Mouse (Mus musculus) heart, embryonic 15.5 days (tissue): ENCODE measurements at regions not wholly inside any gene's neighbourhood (a gene's known extent, or its start where the extent isn't known, plus 50 kb on each side); places are given as distances from the start of the nearest gene placed in this dataset.

Experiments used
- ATAC-seq: fragments of 200-750 bp; cut with Nextera tagmentation; replicated peaks from 2 replicates; pipeline ENCODE4 v1.8.0; 2017; ENCODE audit warnings: low read depth, moderate TSS enrichment; ENCODE audit not compliant: insufficient number of reproducible peaks, insufficient read depth, low FRiP score
- H3K27ac ChIP-seq: fragments of 300-500 bp; sonication (generic); 2 replicates; pipeline ENCODE4 v1.5.1; 2015; ENCODE audit warnings: mild to moderate bottlenecking, inconsistent platforms
- H3K27me3 ChIP-seq: fragments of 300-500 bp; sonication (generic); 2 replicates; pipeline ENCODE4 v1.6.1; 2015; ENCODE audit warnings: inconsistent platforms
- H3K36me3 ChIP-seq: fragments of 300-500 bp; sonication (generic); 2 replicates; pipeline ENCODE4 v1.6.1; 2015; ENCODE audit warnings: mild to moderate bottlenecking, inconsistent platforms
- H3K4me1 ChIP-seq: fragments of 300-500 bp; sonication (generic); replicated peaks from 2 replicates; pipeline ENCODE4 v1.6.1; 2015; ENCODE audit warnings: inconsistent platforms
- H3K4me2 ChIP-seq: fragments of 300-500 bp; sonication (generic); 2 replicates; pipeline ENCODE4 v1.6.1; 2015; ENCODE audit warnings: inconsistent platforms, mild to moderate bottlenecking, moderate library complexity
- H3K4me3 ChIP-seq: fragments of 300-500 bp; sonication (generic); 2 replicates; pipeline ENCODE4 v1.5.1; 2015; ENCODE audit warnings: mild to moderate bottlenecking, inconsistent platforms
- H3K9ac ChIP-seq: fragments of 300-500 bp; sonication (generic); 2 replicates; pipeline ENCODE4 v1.6.1; 2015; ENCODE audit warnings: mild to moderate bottlenecking, inconsistent platforms
- H3K9me3 ChIP-seq: fragments of 300-500 bp; sonication (generic); replicated peaks from 2 replicates; pipeline ENCODE4 v1.6.1; 2016; ENCODE audit warnings: inconsistent platforms
- WGBS: fragments of 180-500 bp; shearing (Covaris S2); methylation state at CpG from one replicate; pipeline ENCODE4 v1.1.7; 2015; ENCODE audit warnings: mixed read lengths; 5-methylcytosine and 5-hydroxymethylcytosine counted together

GRCm38 (mm10) chr8:116223235-116223634, 281.5 kb upstream of the Dynlrb2 start:
- H3K27me3 ChIP-seq: no peaks in the 10 kb centered on the region
- H3K4me2 ChIP-seq: no peak overlapping the region
- WGBS: 94% methylated on average over 2 of the region's 2 CpGs
- no peaks in the 10 kb centered on the region for H3K4me1 ChIP-seq
- no peaks in the 10 kb centered on the region for H3K36me3 ChIP-seq
- no peak overlapping the region for H3K4me3 ChIP-seq
- H3K9ac ChIP-seq: no peak overlapping the region
- H3K27ac ChIP-seq: no peak overlapping the region
- no peak for ATAC-seq
- no peaks in the 10 kb centered on the region for H3K9me3 ChIP-seq

GRCm38 (mm10) chr8:116215909-116216308, 288.9 kb upstream of the Dynlrb2 start:
- Histone ChIP-seq H3K27ac (no peak overlapping the region), H3K27me3 (no peaks in the 10 kb centered on the region), H3K9ac (no peak overlapping the region), H3K4me1 (0 out of 2 replicates have a peak, but pooled peaks cover 2% of the 10 kb centered on the region), H3K36me3 (no peaks in the 10 kb centered on the region), H3K4me3 (no peak overlapping the region), H3K4me2 (no peak overlapping the region), H3K9me3 (no peaks in the 10 kb centered on the region)
- no peak for ATAC-seq
- 75% methylated on average over 5 of the region's 5 CpGs for WGBS

- ATAC-seq: no peak
- Histone ChIP-seq H3K4me1 (0 out of 2 replicates have a peak, but pooled peaks cover 2% of the 10 kb centered on the region), H3K36me3 (no peaks in the 10 kb centered on the region), H3K27ac (no peak overlapping the region), H3K4me2 (no peak overlapping the region), H3K9ac (no peak overlapping the region), H3K4me3 (no peak overlapping the region), H3K27me3 (no peaks in the 10 kb centered on the region), H3K9me3 (no peaks in the 10 kb centered on the region)
- 37% methylated on average over 5 of the region's 5 CpGs for WGBS
Observed at GRCm38 (mm10) chr8:116215286-116215860, 289.4 kb upstream of the Dynlrb2 start.

DNA sequence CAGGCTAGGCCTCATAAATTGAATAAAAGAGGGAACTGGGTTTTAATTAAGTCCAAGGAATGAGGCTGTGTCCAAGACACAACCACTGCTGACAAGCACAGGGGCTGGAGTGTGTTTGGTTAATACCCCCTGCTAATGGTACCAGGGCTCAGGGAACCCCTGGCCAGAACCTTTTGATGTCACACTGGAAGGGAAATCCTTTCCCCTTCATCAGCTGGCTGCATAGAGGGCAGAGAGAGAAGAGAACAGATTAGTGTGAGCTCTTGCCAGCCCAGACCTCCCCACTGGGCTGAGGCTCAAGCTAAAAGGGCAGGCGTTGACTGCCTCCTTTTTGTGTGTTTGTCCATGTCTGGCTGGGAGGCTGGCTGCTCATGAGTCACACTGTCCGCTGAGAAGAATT, 301.1 kb upstream of the Dynlrb2 start:
- Histone ChIP-seq H3K4me3 (no peak overlapping the region), H3K4me2 (no peak overlapping the region), H3K27ac (no peak overlapping the region), H3K9ac (no peak overlapping the region), H3K4me1 (no peaks in the 10 kb centered on the region), H3K36me3 (no peaks in the 10 kb centered on the region), H3K27me3 (no peaks in the 10 kb centered on the region), H3K9me3 (no peaks in the 10 kb centered on the region)
- ATAC-seq: no peak
- 54% methylated on average over 2 of the region's 2 CpGs for WGBS

GRCm38 (mm10) chr8:116200459-116200999, 304.2 kb upstream of the Dynlrb2 start:
- Histone ChIP-seq H3K36me3 (no peaks in the 10 kb centered on the region), H3K4me1 (no peaks in the 10 kb centered on the region), H3K4me3 (no peak overlapping the region), H3K27me3 (no peaks in the 10 kb centered on the region), H3K9ac (no peak overlapping the region), H3K4me2 (no peak overlapping the region), H3K9me3 (no peaks in the 10 kb centered on the region), H3K27ac (no peak overlapping the region)
- WGBS: 73% methylated on average over 11 of the region's 11 CpGs
- ATAC-seq: no peak

DNA sequence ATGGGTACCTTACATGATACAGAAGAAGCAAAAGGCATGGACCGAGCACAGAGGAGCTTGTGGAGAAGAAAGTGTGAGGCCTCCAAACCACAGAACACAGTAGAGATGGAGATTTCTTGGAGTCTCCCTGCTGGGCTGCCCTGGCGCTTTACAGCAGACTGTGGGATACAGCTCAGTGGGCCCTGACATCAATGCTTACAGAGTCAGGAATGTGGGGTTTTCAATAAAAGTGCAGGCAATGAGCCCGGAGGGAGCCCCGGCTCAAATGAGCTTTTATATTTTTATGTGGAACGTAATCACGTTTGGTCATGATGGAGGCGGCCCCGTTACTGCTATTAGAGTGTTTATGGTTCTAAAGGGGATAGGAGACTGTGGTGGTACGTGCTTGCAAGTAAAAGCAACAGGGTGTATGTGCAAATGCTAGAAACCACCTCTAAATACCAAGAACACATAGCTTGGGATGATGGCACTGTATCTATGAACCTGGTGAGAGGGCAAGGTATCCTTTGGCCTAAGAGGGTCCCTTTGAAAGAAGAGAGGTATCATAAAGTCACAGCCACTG, 308.1 kb upstream of the Dynlrb2 start:
- Histone ChIP-seq H3K27me3 (no peaks in the 10 kb centered on the region), H3K9me3 (no peaks in the 10 kb centered on the region), H3K4me2 (no peak overlapping the region), H3K9ac (no peak overlapping the region), H3K27ac (no peak overlapping the region), H3K4me1 (no peaks in the 10 kb centered on the region), H3K4me3 (no peak overlapping the region), H3K36me3 (no peaks in the 10 kb centered on the region)
- no peak for ATAC-seq
- WGBS: 85% methylated on average over 9 of the region's 9 CpGs

GRCm38 (mm10) chr8:116192096-116192495, 312.7 kb upstream of the Dynlrb2 start:
- Histone ChIP-seq H3K27me3 (no peaks in the 10 kb centered on the region), H3K27ac (no peak overlapping the region), H3K9ac (no peak overlapping the region), H3K4me1 (no peaks in the 10 kb centered on the region), H3K4me2 (no peak overlapping the region), H3K36me3 (no peaks in the 10 kb centered on the region), H3K9me3 (no peaks in the 10 kb centered on the region), H3K4me3 (no peak overlapping the region)
- no peak for ATAC-seq
- 49% methylated on average over 3 of the region's 3 CpGs for WGBS

DNA sequence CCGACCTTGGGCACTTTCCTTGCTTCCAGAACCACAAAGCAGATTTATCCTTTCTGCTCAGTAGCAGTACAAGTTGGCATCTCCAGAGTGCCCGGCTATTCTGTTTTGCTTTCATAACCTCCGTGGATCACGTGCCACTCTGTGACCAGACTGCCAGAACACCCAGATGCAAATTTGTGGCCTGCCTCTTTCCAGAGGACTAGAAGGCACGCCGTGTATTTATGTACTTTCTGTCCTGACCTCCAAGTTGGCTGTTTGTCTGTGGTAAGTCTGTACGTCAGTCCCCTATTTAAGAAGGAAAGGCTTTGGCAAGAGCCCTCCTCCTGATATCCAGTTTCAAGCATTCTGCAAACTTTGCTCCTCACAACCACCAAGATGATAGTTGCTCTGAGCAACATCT, 319.6 kb upstream of the Dynlrb2 start:
- 86% methylated on average over 7 of the region's 7 CpGs for WGBS
- H3K9ac ChIP-seq: no peak overlapping the region

GRCm38 (mm10) chr8:116184241-116184640, 320.5 kb upstream of the Dynlrb2 start:
- Histone ChIP-seq H3K27me3 (no peaks in the 10 kb centered on the region), H3K4me1 (no peaks in the 10 kb centered on the region), H3K4me3 (no peak overlapping the region), H3K36me3 (no peaks in the 10 kb centered on the region), H3K27ac (no peak overlapping the region), H3K9ac (no peak overlapping the region), H3K4me2 (no peak overlapping the region), H3K9me3 (no peaks in the 10 kb centered on the region)
- WGBS: 58% methylated on average over 8 of the region's 8 CpGs
- no peak for ATAC-seq

More for the DNA sequence above, 319.6 kb upstream of the Dynlrb2 start:
- H3K4me3 ChIP-seq: no peak overlapping the region
- H3K4me1 ChIP-seq: no peaks in the 10 kb centered on the region
- H3K36me3 ChIP-seq: no peaks in the 10 kb centered on the region
- no peaks in the 10 kb centered on the region for H3K9me3 ChIP-seq
- no peak overlapping the region for H3K27ac ChIP-seq
- H3K4me2 ChIP-seq: no peak overlapping the region
- no peak for ATAC-seq
- no peaks in the 10 kb centered on the region for H3K27me3 ChIP-seq

DNA sequence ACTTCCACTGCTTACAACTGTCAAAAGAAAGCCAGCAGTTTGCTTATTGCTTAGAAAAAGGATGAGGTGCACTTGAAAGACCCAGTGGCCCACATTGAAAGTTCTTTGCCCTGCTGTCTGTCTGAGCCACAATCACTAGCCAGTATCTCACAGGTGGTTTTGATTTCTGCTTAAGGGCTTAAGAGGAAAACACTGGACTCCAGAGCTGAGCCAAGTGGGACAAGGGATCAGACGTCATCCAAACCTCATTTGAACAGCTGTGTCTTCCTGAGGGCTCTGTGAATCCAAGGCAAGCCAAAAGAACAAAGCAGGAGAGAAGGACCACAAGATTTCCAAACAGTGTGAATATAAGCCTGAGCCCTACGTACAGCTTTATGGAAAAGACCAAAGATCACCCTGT, 326.8 kb upstream of the Dynlrb2 start:
- WGBS: 62% methylated on average over 2 of the region's 2 CpGs
- ATAC-seq: no peak

GRCm38 (mm10) chr8:116174891-116175290, 329.9 kb upstream of the Dynlrb2 start:
- Histone ChIP-seq H3K9me3 (no peaks in the 10 kb centered on the region), H3K27me3 (no peaks in the 10 kb centered on the region), H3K27ac (no peak overlapping the region), H3K4me3 (no peak overlapping the region), H3K36me3 (no peaks in the 10 kb centered on the region), H3K9ac (no peak overlapping the region), H3K4me1 (no peaks in the 10 kb centered on the region), H3K4me2 (no peak overlapping the region)
- WGBS: 34% methylated on average over 3 of the region's 3 CpGs
- no peak for ATAC-seq

More for the DNA sequence above, 326.8 kb upstream of the Dynlrb2 start:
- no peak overlapping the region for H3K4me2 ChIP-seq
- H3K27ac ChIP-seq: no peak overlapping the region
- no peaks in the 10 kb centered on the region for H3K36me3 ChIP-seq
- no peaks in the 10 kb centered on the region for H3K27me3 ChIP-seq
- no peaks in the 10 kb centered on the region for H3K9me3 ChIP-seq
- no peak overlapping the region for H3K4me3 ChIP-seq
- H3K9ac ChIP-seq: no peak overlapping the region
- H3K4me1 ChIP-seq: no peaks in the 10 kb centered on the region

- Histone ChIP-seq H3K27ac (no peak overlapping the region), H3K36me3 (no peaks in the 10 kb centered on the region), H3K27me3 (no peaks in the 10 kb centered on the region), H3K9me3 (no peaks in the 10 kb centered on the region), H3K4me2 (no peak overlapping the region), H3K9ac (no peak overlapping the region), H3K4me3 (no peak overlapping the region), H3K4me1 (no peaks in the 10 kb centered on the region)
- 53% methylated on average over 1 of the region's 1 CpGs for WGBS
- ATAC-seq: no peak
Observed at GRCm38 (mm10) chr8:116173961-116174360, 330.8 kb upstream of the Dynlrb2 start.
